Mouse (Mus musculus) kidney, adult 2 months (tissue): ENCODE data around the gene Blvrb. TPM values are rescaled to one million over a fixed set of nuclear protein-coding genes. Genes with fewer than 3 reads are reported as not detected.

Experiments
- DNase-seq: peaks from one replicate; pipeline ENCODE4 v3.0.0; 2021
- H3K27ac ChIP-seq: fragments of 200-500 bp; 2 replicates; pipeline ENCODE4 v1.5.1; 2012; ENCODE audit warnings: low read depth, low read length, control low read depth, inconsistent platforms; ENCODE audit not compliant: insufficient read depth
- H3K27me3 ChIP-seq: fragments of 200-500 bp; replicated peaks from 2 replicates; pipeline ENCODE4 v1.6.1; 2012; ENCODE audit warnings: mild to moderate bottlenecking, moderate library complexity, low read length, inconsistent platforms; ENCODE audit not compliant: control insufficient read depth, insufficient read depth
- H3K36me3 ChIP-seq: fragments of 200-500 bp; 2 replicates; pipeline ENCODE4 v1.6.1; 2012; ENCODE audit warnings: mild to moderate bottlenecking, moderate library complexity, low read length, inconsistent platforms; ENCODE audit not compliant: control insufficient read depth, insufficient read depth
- H3K4me1 ChIP-seq: fragments of 200-500 bp; 2 replicates; pipeline ENCODE4 v1.6.1; 2011; ENCODE audit warnings: low read length; ENCODE audit not compliant: control insufficient read depth, insufficient read depth
- H3K4me3 ChIP-seq: fragments of 200-500 bp; 2 replicates; pipeline ENCODE4 v1.5.1; 2011; ENCODE audit warnings: mild to moderate bottlenecking, low read depth, low read length, control low read depth; ENCODE audit not compliant: insufficient read depth
- CTCF ChIP-seq: fragments of 200-500 bp; conservative IDR thresholded peaks from 2 replicates; pipeline ENCODE4 v1.5.1; 2011; ENCODE audit warnings: low read depth, mild to moderate bottlenecking, control low read depth, low read length, moderate library complexity, mixed read lengths; ENCODE audit not compliant: insufficient read depth, insufficient read length
- POLR2A ChIP-seq: fragments of 200-500 bp; IDR thresholded peaks from one replicate; pipeline ENCODE4 v1.6.1; 2011; ENCODE audit warnings: low read depth, low read length, control low read depth
- WGBS: fragments of 180-500 bp; shearing (Covaris S2); methylation state at CpG from one replicate; pipeline ENCODE4 v1.1.7; 2018; 5-methylcytosine and 5-hydroxymethylcytosine counted together
- polyA plus RNA-seq: library from polyadenylated mRNA; depleted of rRNA; stranded (reverse); fragments of >200 nt; gene quantifications from 2 replicates; pipeline ENCODE4 v1.2.3, GENCODE M21; 2012

The Blvrb gene
- polyA plus RNA-seq, 1 experiment = 47.8 TPM

GRCm38 (mm10) chr7:27459640-27460039 is 11.9 kb downstream of the Blvrb start:
- Histone ChIP-seq H3K27ac (no peak overlapping the region), H3K36me3 (no peaks in the 10 kb centered on the region), H3K27me3 (no peaks in the 10 kb centered on the region), H3K4me1 (no peaks in the 10 kb centered on the region), H3K4me3 (no peak overlapping the region)
- 94% methylated on average over 5 of the region's 5 CpGs for WGBS
- no peak for DNase-seq
- TF ChIP-seq CTCF (no peak), POLR2A (no peak)

DNA sequence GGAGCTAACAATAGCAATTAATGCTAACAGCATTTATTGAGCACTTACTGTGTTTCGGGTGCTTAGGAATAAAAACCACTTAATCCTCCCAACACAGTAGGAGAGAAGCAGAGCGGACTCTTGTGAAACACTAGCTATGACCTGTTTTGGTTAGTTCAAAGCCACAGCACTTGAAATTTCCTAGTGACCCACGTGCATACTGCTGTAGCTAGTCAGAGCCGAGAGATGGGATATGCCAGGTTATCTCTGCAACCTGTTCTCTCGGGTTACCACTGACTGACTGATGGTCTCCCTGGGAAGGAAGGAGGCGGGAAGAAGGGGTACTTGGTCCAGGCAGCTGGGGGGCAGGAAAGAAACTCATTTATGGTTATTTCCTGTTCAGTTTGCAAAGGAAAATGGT is 12.7 kb downstream of the Blvrb start:
- Histone ChIP-seq H3K36me3 (no peaks in the 10 kb centered on the region), H3K27ac (no peak overlapping the region), H3K4me1 (no peaks in the 10 kb centered on the region), H3K4me3 (no peak overlapping the region), H3K27me3 (no peaks in the 10 kb centered on the region)
- DNase-seq = no peak
- 71% methylated on average over 6 of the region's 6 CpGs for WGBS
- TF ChIP-seq POLR2A = no peak
- TF ChIP-seq CTCF = no peak

DNA sequence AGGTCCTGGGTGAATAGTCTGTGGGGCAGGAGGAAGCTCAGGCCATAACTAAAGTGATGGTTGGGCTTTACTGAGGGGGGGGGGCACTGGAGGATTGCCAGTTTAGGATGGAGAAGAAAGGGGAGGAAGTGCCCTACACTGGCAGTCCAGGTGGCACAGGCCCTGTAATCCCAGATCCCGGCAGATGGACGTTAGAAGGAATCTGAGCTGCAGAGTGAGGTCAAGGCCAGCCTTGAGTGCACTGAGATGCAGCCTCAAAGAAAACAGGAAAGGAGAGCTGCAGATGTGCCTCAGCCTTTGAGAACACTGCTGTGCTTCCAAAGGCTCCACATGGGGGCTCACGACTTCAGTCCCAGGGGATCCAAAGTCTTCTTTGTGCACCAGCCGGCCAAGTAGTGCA is 19.9 kb downstream of the Blvrb start:
- no peak overlapping the region for H3K27ac ChIP-seq
- H3K36me3 ChIP-seq = no peaks in the 10 kb centered on the region
- DNase-seq = no peak
- WGBS = 32% methylated on average over 4 of the region's 4 CpGs
- peaks cover 2% of the 10 kb centered on the region; the same call in 1 of the 2 replicates for H3K4me1 ChIP-seq
- H3K4me3 ChIP-seq = no peak overlapping the region
- H3K27me3 ChIP-seq = no peaks in the 10 kb centered on the region
- TF ChIP-seq POLR2A = no peak
- TF ChIP-seq CTCF = no peak

DNA sequence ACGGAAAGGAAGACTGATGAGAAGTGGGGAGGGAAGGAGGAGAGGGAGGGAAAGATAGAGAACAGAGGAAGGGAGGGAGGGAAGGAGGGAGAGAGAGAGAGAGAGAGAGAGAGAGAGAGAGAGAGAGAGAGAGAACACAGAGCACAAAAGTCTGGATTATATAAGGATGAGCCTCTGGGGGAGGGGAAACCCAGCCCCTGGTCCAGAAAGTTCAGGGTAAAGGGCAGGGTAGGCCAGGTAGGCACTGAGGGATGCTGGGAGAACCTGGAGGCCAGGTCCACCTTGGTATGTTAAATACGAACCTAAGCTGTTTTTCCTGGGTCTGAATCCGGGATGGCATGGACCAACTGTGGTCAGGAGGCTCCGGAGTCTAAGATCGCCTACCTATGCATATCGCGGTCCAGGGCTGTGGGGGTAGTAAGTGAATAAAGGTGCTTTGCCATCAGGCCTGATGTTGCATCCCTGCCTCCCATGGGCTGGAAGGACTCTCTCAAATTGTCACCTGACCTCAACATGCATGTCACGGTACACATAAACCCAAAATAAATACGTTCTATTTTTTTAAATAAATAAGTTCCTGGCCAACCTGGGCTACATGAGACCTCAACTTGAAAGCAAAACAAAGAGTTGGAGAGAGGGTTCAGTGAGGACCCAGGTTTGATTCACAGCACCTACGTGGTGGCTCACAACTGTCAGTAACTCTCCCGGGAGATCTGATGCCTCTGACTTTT is 23.8 kb downstream of the Blvrb start:
- 82% methylated on average over 11 of the region's 11 CpGs for WGBS
- Histone ChIP-seq H3K27ac (no peak overlapping the region), H3K4me1 (peaks cover 14% of the 10 kb centered on the region; the same call in 1 of the 2 replicates), H3K36me3 (no peaks in the 10 kb centered on the region), H3K27me3 (no peaks in the 10 kb centered on the region), H3K4me3 (no peak overlapping the region)
- TF ChIP-seq POLR2A (no peak), CTCF (no peak)
- peak; percentile 60 for DNase-seq

GRCm38 (mm10) chr7:27472596-27472995 is 24.8 kb downstream of the Blvrb start:
- no peaks in the 10 kb centered on the region for H3K27me3 ChIP-seq
- H3K36me3 ChIP-seq = no peaks in the 10 kb centered on the region
- H3K27ac ChIP-seq = peak overlapping the region; percentile 58
- WGBS = 30% methylated on average over 7 of the region's 7 CpGs
- TF ChIP-seq POLR2A = no peak
- TF ChIP-seq CTCF = no peak
- H3K4me3 ChIP-seq = peak overlapping the region; percentile 44
- H3K4me1 ChIP-seq = peaks cover 15% of the 10 kb centered on the region; the same call in 1 of the 2 replicates
- no peak for DNase-seq

DNA sequence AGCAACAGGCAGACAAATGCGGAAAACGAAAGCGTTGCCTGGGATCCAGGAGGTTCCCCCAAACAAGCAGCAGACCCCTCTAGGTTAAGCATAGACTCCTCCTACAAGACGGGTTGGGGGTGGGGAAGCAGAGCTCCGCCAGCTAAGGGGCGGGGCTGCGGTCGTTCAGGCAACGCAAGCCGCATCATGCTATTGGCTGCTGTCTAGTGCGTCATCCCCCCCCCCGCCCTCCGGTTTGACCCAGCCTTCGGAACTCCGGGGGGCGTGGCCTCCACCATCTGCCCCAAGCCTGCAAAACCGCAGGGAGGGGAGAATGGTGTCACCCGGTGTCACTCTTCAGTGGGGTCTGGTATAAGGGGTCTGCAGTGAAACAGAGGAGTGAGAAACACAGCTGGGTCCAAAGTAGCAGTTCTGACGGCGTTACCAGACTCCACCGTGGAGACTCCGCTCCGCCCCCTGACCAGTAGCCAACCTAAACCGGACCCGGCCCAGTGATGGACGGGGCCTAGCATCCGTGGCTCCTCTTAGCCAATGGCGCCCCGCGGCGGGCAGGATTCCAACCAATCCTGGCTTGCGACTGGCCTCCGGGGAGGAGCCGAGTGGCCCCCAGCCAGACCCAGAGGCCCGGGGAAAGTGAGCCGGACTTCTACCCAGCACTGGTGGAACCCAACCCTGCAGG is 25.5 kb downstream of the Blvrb start, which contains the start of gene Sertad3:
Gene Sertad3 (plus strand): TSS at position 613 of the 679 bp plus-strand sequence.
- Histone ChIP-seq H3K36me3 (no peaks in the 10 kb centered on the region), H3K4me1 (peaks cover 20% of the 10 kb centered on the region; the same call in 1 of the 2 replicates), H3K4me3 (peak within 1 kb of the TSS; percentile 93), H3K27me3 (no peaks in the 10 kb centered on the region), H3K27ac (peak within 1 kb of the TSS; percentile 93)
- TF ChIP-seq CTCF (no peak), POLR2A (peak; percentile 42)
- DNase-seq = peak; percentile 100
- WGBS = under 1% methylated on average over 35 of the region's 36 CpGs

GRCm38 (mm10) chr7:27473835-27474489 is 26.2 kb downstream of the Blvrb start:
- WGBS = under 1% methylated on average over 34 of the region's 34 CpGs
- no peaks in the 10 kb centered on the region for H3K36me3 ChIP-seq
- no peak for DNase-seq
- TF ChIP-seq POLR2A (no peak), CTCF (no peak)
- H3K27me3 ChIP-seq = no peaks in the 10 kb centered on the region
- H3K4me3 ChIP-seq = peak overlapping the region; percentile 93
- peak overlapping the region; percentile 91 for H3K27ac ChIP-seq
- peaks cover 21% of the 10 kb centered on the region; the same call in 1 of the 2 replicates for H3K4me1 ChIP-seq
